Mouse (Mus musculus): ENCODE results near the gene Capza1. TPM values are rescaled to one million over a fixed set of nuclear protein-coding genes. Genes with fewer than 3 reads are reported as not detected.

The Capza1 gene
- polyA plus RNA-seq, 1 experiment from 2014 or later, result 240 TPM

DNA sequence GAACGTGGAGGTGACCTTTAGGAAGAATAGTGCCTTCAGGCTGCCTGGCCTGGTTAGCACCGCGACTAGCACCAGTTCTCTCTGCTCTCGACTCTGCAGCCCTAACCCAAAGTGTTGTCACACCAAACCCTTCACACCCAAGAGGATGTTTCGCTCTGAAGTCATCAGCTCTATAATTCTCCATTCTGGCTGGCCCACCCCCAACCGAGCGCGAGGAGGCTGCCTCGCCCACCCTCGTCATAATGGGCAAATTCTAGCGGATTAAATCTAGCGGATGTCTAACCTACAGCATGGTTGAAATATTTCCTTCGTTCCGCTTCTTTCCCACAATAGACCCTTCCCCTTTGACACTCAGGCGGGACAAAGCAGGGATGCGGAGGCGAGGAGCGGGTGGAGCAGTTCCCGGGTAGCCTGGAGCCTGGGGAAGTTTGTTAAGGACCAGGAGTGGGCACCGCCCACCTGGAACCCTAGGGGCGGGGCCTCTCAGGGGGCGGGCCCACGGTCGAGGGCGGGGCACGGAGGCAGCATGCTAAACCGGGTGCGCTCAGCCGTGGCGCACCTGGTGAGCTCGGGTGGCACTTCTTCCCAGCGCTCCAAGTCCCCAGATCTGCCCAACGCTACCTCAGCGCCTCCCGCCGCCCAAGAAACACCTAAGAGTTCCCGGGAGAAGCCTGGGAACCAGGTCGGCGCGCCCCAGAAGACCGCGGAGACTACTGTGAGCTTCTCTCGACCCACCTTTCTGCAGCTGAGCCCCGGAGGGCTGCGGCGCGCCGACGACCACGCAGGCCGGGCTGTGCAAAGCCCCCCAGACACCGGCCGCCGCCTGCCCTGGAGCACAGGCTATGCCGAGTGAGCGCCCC is 83.5 kb downstream of the Capza1 start, which contains the start of gene Ppm1j:
Ppm1j (plus strand) TSS at position 496 of the 860 bp plus-strand sequence.
- Histone ChIP-seq H3K27ac (ENCODE audit: low read depth, low read length) (no peak within 1 kb of the TSS), H3K4me2 (ENCODE audit: low read depth, low read length, severe bottlenecking) (peak within 1 kb of the TSS; percentile 85), H3K9me3 (ENCODE audit: control insufficient read depth, low read length) (no peaks in the 10 kb centered on the region), H3K4me3 (ENCODE audit: low read depth, low read length) (peak within 1 kb of the TSS; percentile 44), H3K4me1 (replicated peaks; ENCODE audit: control insufficient read depth, insufficient read depth, low read length) (peaks cover 9% of the 10 kb centered on the region), H3K27me3 (ENCODE audit: control insufficient read depth, insufficient read depth, low read length) (peaks cover 66% of the 10 kb centered on the region), H3K9ac (ENCODE audit: low read length) (peak within 1 kb of the TSS; percentile 41; the same call in 1 of the 2 replicates), H3K36me3 (ENCODE audit: control insufficient read depth, insufficient read depth, low read length) (no peaks in the 10 kb centered on the region)
- ATAC-seq (replicated peaks; ENCODE audit: low FRiP score) (peak; percentile 73), DNase-seq (ENCODE audit: low spot score) (peak; percentile 82)
- under 1% methylated on average over 55 of the region's 56 CpGs for WGBS

- no peak overlapping the region for H3K4me3 ChIP-seq (ENCODE audit: low read depth, low read length)
- ATAC-seq (replicated peaks; ENCODE audit: low FRiP score), result no peak
- no peak overlapping the region for H3K4me2 ChIP-seq (ENCODE audit: low read depth, low read length, severe bottlenecking)
- no peak overlapping the region for H3K9ac ChIP-seq (ENCODE audit: low read length)
- no peaks in the 10 kb centered on the region for H3K36me3 ChIP-seq (ENCODE audit: control insufficient read depth, insufficient read depth, low read length)
- no peak overlapping the region for H3K27ac ChIP-seq (ENCODE audit: low read depth, low read length)
- peaks cover 66% of the 10 kb centered on the region for H3K27me3 ChIP-seq (ENCODE audit: control insufficient read depth, insufficient read depth, low read length)
- DNase-seq (ENCODE audit: low spot score), result peak; percentile 86
- 2% methylated on average over 7 of the region's 7 CpGs for whole genome bisulfite sequencing
- H3K9me3 ChIP-seq (ENCODE audit: control insufficient read depth, low read length), result no peaks in the 10 kb centered on the region
- peaks cover 9% of the 10 kb centered on the region for H3K4me1 ChIP-seq (replicated peaks; ENCODE audit: control insufficient read depth, insufficient read depth, low read length)
These were observed 84.4 kb downstream of the Capza1 start for GRCm38 (mm10) chr3:104779949-104780348.

DNA sequence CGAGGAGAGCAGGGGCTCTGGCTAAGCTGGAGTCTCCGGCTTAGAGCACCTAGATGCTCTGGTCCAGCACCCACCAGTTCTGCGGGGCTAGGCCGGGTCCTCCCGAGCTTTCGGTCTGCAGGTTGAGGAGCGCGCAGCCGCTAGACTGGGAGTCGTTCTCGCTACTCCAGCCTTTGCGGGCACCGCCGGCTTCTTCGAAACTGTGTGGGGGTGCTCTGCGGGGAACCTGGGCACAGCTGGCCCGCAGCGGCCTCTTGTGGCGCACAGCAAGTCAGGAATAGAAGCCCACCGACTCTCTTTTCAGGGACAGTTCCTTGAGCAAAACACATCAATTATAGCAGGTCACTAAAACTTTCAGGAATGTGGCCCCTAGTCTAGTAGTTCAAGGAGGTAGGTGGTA is 87.0 kb downstream of the Capza1 start:
- Histone ChIP-seq H3K4me3 (ENCODE audit: low read depth, low read length) (peak overlapping the region; percentile 21), H3K36me3 (ENCODE audit: control insufficient read depth, insufficient read depth, low read length) (no peaks in the 10 kb centered on the region), H3K4me1 (replicated peaks; ENCODE audit: control insufficient read depth, insufficient read depth, low read length) (peaks cover 9% of the 10 kb centered on the region), H3K4me2 (ENCODE audit: low read depth, low read length, severe bottlenecking) (peak overlapping the region; percentile 58), H3K9me3 (ENCODE audit: control insufficient read depth, low read length) (no peaks in the 10 kb centered on the region), H3K27ac (ENCODE audit: low read depth, low read length) (no peak overlapping the region), H3K9ac (ENCODE audit: low read length) (peak overlapping the region; percentile 28; the same call in 1 of the 2 replicates), H3K27me3 (ENCODE audit: control insufficient read depth, insufficient read depth, low read length) (peaks cover 44% of the 10 kb centered on the region)
- DNase-seq (ENCODE audit: low spot score) (peak; percentile 77), ATAC-seq (replicated peaks; ENCODE audit: low FRiP score) (no peak)
- WGBS, result under 1% methylated on average over 20 of the region's 20 CpGs

- H3K4me3 ChIP-seq (ENCODE audit: low read depth, low read length), result no peak overlapping the region
- no peaks in the 10 kb centered on the region for H3K36me3 ChIP-seq (ENCODE audit: control insufficient read depth, insufficient read depth, low read length)
- H3K27ac ChIP-seq (ENCODE audit: low read depth, low read length), result no peak overlapping the region
- ATAC-seq (replicated peaks; ENCODE audit: low FRiP score), result no peak
- no peak for DNase-seq (ENCODE audit: low spot score)
- no peaks in the 10 kb centered on the region for H3K4me1 ChIP-seq (replicated peaks; ENCODE audit: control insufficient read depth, insufficient read depth, low read length)
- H3K4me2 ChIP-seq (ENCODE audit: low read depth, low read length, severe bottlenecking), result no peak overlapping the region
- H3K27me3 ChIP-seq (ENCODE audit: control insufficient read depth, insufficient read depth, low read length), result peaks cover 13% of the 10 kb centered on the region
- WGBS, result 52% methylated on average over 7 of the region's 7 CpGs
- no peak overlapping the region for H3K9ac ChIP-seq (ENCODE audit: low read length)
- no peaks in the 10 kb centered on the region for H3K9me3 ChIP-seq (ENCODE audit: control insufficient read depth, low read length)
These were observed 91.0 kb downstream of the Capza1 start for GRCm38 (mm10) chr3:104773301-104773700.

Other genes starting within 250 kb of the Capza1 start
- 45.1 and 45.9 TPM in 2 replicates for gene Slc16a1, start 225.8 kb downstream of the Capza1 start, polyA plus RNA-seq (2014; fragmentation: Nextera tagmentation; extraction: Ambion mirVana)
- gene Ppm1j, start 83.4 kb downstream of the Capza1 start, polyA plus RNA-seq (2014; fragmentation: Nextera tagmentation; extraction: Ambion mirVana), result 1.1 and 1.2 TPM in 2 replicates
- 0.24 TPM in 1 of 2 replicates, not detected in the other for gene Fam19a3, start 82.7 kb downstream of the Capza1 start, polyA plus RNA-seq (2014; fragmentation: Nextera tagmentation; extraction: Ambion mirVana)
- 80.5 and 98.0 TPM in 2 replicates for gene Rhoc, start 76.1 kb downstream of the Capza1 start, polyA plus RNA-seq (2014; fragmentation: Nextera tagmentation; extraction: Ambion mirVana)
- gene Mov10, start 45.9 kb downstream of the Capza1 start, polyA plus RNA-seq (2014; fragmentation: Nextera tagmentation; extraction: Ambion mirVana), result 13.8 and 15.3 TPM in 2 replicates
- 25.0 and 30.3 TPM in 2 replicates for gene St7l, start 500 bp downstream of the Capza1 start, polyA plus RNA-seq (2014; fragmentation: Nextera tagmentation; extraction: Ambion mirVana)
- gene Wnt2b, start 97.4 kb upstream of the Capza1 start, polyA plus RNA-seq (2014; fragmentation: Nextera tagmentation; extraction: Ambion mirVana), result 1.2 and 1.4 TPM in 2 replicates
- 49.4 and 50.4 TPM in 2 replicates for gene Cttnbp2nl, start 188.6 kb upstream of the Capza1 start, polyA plus RNA-seq (2014; fragmentation: Nextera tagmentation; extraction: Ambion mirVana)
- not detected in 2 replicates for gene 4930564D02Rik, start 202.3 kb upstream of the Capza1 start, polyA plus RNA-seq (2014; fragmentation: Nextera tagmentation; extraction: Ambion mirVana)

Measured in forebrain, embryonic 11.5 days (tissue).